Mouse (Mus musculus) midbrain, embryonic 10.5 days (tissue): ENCODE measurements around the gene 2200002D01Rik. TPM values are rescaled to one million over a fixed set of nuclear protein-coding genes. Genes with fewer than 3 reads are reported as not detected.

Source experiments
- DNase-seq: peaks from one replicate; pipeline ENCODE4 v3.0.0-alpha.2; 2017; ENCODE audit warnings: low spot score
- H3K27ac ChIP-seq: fragments of 300-500 bp; sonication (generic); replicated peaks from 2 replicates; pipeline ENCODE4 v1.5.1; 2016; ENCODE audit warnings: mild to moderate bottlenecking
- H3K27me3 ChIP-seq: fragments of 300-500 bp; sonication (generic); 2 replicates; pipeline ENCODE4 v1.6.1; 2016; ENCODE audit warnings: low read depth, mild to moderate bottlenecking; ENCODE audit not compliant: poor library complexity, severe bottlenecking
- H3K36me3 ChIP-seq: fragments of 300-500 bp; sonication (generic); 2 replicates; pipeline ENCODE4 v1.6.1; 2016; ENCODE audit warnings: mild to moderate bottlenecking, moderate library complexity
- H3K4me1 ChIP-seq: fragments of 300-500 bp; sonication (generic); 2 replicates; pipeline ENCODE4 v1.6.1; 2016
- H3K4me3 ChIP-seq: fragments of 300-500 bp; sonication (generic); 2 replicates; pipeline ENCODE4 v1.5.1; 2016; ENCODE audit warnings: mild to moderate bottlenecking, moderate library complexity
- H3K9me3 ChIP-seq: fragments of 300-500 bp; sonication (generic); replicated peaks from 2 replicates; pipeline ENCODE4 v1.6.1; 2016; ENCODE audit warnings: mild to moderate bottlenecking
- WGBS: fragments of 180-500 bp; shearing (Covaris S2); methylation state at CpG from one replicate; pipeline ENCODE4 v1.1.7; 2016; 5-methylcytosine and 5-hydroxymethylcytosine counted together
- polyA plus RNA-seq: library from polyadenylated mRNA; unstranded; fragments of >200 nt; fragmentation: Nextera tagmentation; extraction: Ambion mirVana; gene quantifications from 2 replicates; pipeline ENCODE4 v1.2.1, GENCODE M21; 2016

2200002D01Rik gene
- polyA plus RNA-seq, 1 experiment from 2014 or later: 4.2 TPM

GRCm38 (mm10) chr7:29288079-29288478, 39.8 kb upstream of the 2200002D01Rik start:
- DNase-seq: no peak
- no peak overlapping the region for H3K4me3 ChIP-seq
- H3K4me1 ChIP-seq: peaks cover 45% of the 10 kb centered on the region
- H3K27me3 ChIP-seq: peaks cover 62% of the 10 kb centered on the region
- H3K27ac ChIP-seq: no peak overlapping the region
- no peaks in the 10 kb centered on the region for H3K36me3 ChIP-seq
- WGBS: 83% methylated on average over 2 of the region's 2 CpGs
- H3K9me3 ChIP-seq: no peaks in the 10 kb centered on the region

GRCm38 (mm10) chr7:29287481-29287880, 39.2 kb upstream of the 2200002D01Rik start:
- Histone ChIP-seq H3K27me3 (peaks cover 68% of the 10 kb centered on the region), H3K36me3 (no peaks in the 10 kb centered on the region), H3K4me1 (peaks cover 39% of the 10 kb centered on the region), H3K27ac (no peak overlapping the region), H3K4me3 (no peak overlapping the region), H3K9me3 (no peaks in the 10 kb centered on the region)
- no peak for DNase-seq
- 89% methylated on average over 7 of the region's 7 CpGs for WGBS

GRCm38 (mm10) chr7:29284523-29284922, 36.3 kb upstream of the 2200002D01Rik start:
- Histone ChIP-seq H3K27ac (no peak overlapping the region), H3K4me3 (no peak overlapping the region), H3K27me3 (peaks cover 82% of the 10 kb centered on the region), H3K9me3 (no peaks in the 10 kb centered on the region), H3K4me1 (peaks cover 26% of the 10 kb centered on the region), H3K36me3 (no peaks in the 10 kb centered on the region)
- WGBS: 92% methylated on average over 6 of the region's 6 CpGs
- no peak for DNase-seq

GRCm38 (mm10) chr7:29283876-29284275, 35.6 kb upstream of the 2200002D01Rik start:
- 82% methylated on average over 4 of the region's 4 CpGs for WGBS
- no peak overlapping the region for H3K4me3 ChIP-seq
- DNase-seq: no peak
- H3K4me1 ChIP-seq: peaks cover 19% of the 10 kb centered on the region
- peaks cover 80% of the 10 kb centered on the region for H3K27me3 ChIP-seq
- H3K36me3 ChIP-seq: no peaks in the 10 kb centered on the region
- H3K27ac ChIP-seq: no peak overlapping the region
- no peaks in the 10 kb centered on the region for H3K9me3 ChIP-seq

- peaks cover 67% of the 10 kb centered on the region for H3K27me3 ChIP-seq
- WGBS: 10% methylated on average over 21 of the region's 21 CpGs
- H3K4me1 ChIP-seq: peaks cover 16% of the 10 kb centered on the region
- no peak for DNase-seq
- no peaks in the 10 kb centered on the region for H3K9me3 ChIP-seq
- H3K27ac ChIP-seq: peak overlapping the region; percentile 79
- H3K36me3 ChIP-seq: no peaks in the 10 kb centered on the region
- peak overlapping the region; percentile 70 for H3K4me3 ChIP-seq
Measured at GRCm38 (mm10) chr7:29282074-29282554, 33.8 kb upstream of the 2200002D01Rik start.

GRCm38 (mm10) chr7:29281201-29282073, 33.2 kb upstream of the 2200002D01Rik start, which contains the start of gene Spint2:
Spint2 (minus strand) TSS chr7:29281912.
- DNase-seq: peak; percentile 56
- Histone ChIP-seq H3K4me1 (peaks cover 16% of the 10 kb centered on the region), H3K9me3 (no peaks in the 10 kb centered on the region), H3K27me3 (peaks cover 63% of the 10 kb centered on the region), H3K36me3 (no peaks in the 10 kb centered on the region), H3K27ac (peak within 1 kb of the TSS; percentile 79), H3K4me3 (peak within 1 kb of the TSS; percentile 70)
- under 1% methylated on average over 80 of the region's 80 CpGs for WGBS

- 12% methylated on average over 13 of the region's 13 CpGs for WGBS
- Histone ChIP-seq H3K4me1 (peaks cover 16% of the 10 kb centered on the region), H3K27ac (peak overlapping the region; percentile 79; the same call in 1 of the 2 replicates), H3K4me3 (peak overlapping the region; percentile 70), H3K27me3 (peaks cover 63% of the 10 kb centered on the region), H3K36me3 (no peaks in the 10 kb centered on the region), H3K9me3 (no peaks in the 10 kb centered on the region)
- DNase-seq: no peak
Measured at GRCm38 (mm10) chr7:29280801-29281200, 32.5 kb upstream of the 2200002D01Rik start.

- Histone ChIP-seq H3K36me3 (no peaks in the 10 kb centered on the region), H3K9me3 (no peaks in the 10 kb centered on the region), H3K27ac (no peak overlapping the region), H3K27me3 (peaks cover 57% of the 10 kb centered on the region), H3K4me1 (peaks cover 16% of the 10 kb centered on the region), H3K4me3 (no peak overlapping the region)
- no peak for DNase-seq
- 93% methylated on average over 8 of the region's 8 CpGs for WGBS
Measured at GRCm38 (mm10) chr7:29279924-29280323, 31.7 kb upstream of the 2200002D01Rik start.

- Histone ChIP-seq H3K4me3 (no peak overlapping the region), H3K9me3 (no peaks in the 10 kb centered on the region), H3K36me3 (no peaks in the 10 kb centered on the region), H3K27me3 (peaks cover 50% of the 10 kb centered on the region), H3K4me1 (peaks cover 16% of the 10 kb centered on the region), H3K27ac (no peak overlapping the region)
- no peak for DNase-seq
Measured at GRCm38 (mm10) chr7:29279261-29279660, 31.0 kb upstream of the 2200002D01Rik start.

- Histone ChIP-seq H3K9me3 (no peaks in the 10 kb centered on the region), H3K4me3 (no peak overlapping the region), H3K4me1 (peaks cover 16% of the 10 kb centered on the region), H3K27ac (no peak overlapping the region), H3K36me3 (no peaks in the 10 kb centered on the region), H3K27me3 (peaks cover 34% of the 10 kb centered on the region)
- no peak for DNase-seq
- 91% methylated on average over 4 of the region's 4 CpGs for WGBS
Measured at GRCm38 (mm10) chr7:29277510-29277909, 29.2 kb upstream of the 2200002D01Rik start.

- no peaks in the 10 kb centered on the region for H3K36me3 ChIP-seq
- no peak overlapping the region for H3K4me3 ChIP-seq
- no peaks in the 10 kb centered on the region for H3K9me3 ChIP-seq
- no peak overlapping the region for H3K27ac ChIP-seq
- peaks cover 26% of the 10 kb centered on the region for H3K27me3 ChIP-seq
- 83% methylated on average over 5 of the region's 5 CpGs for WGBS
- peaks cover 11% of the 10 kb centered on the region for H3K4me1 ChIP-seq
- no peak for DNase-seq
Measured at GRCm38 (mm10) chr7:29276715-29277114, 28.4 kb upstream of the 2200002D01Rik start.

GRCm38 (mm10) chr7:29271687-29272465, 23.6 kb upstream of the 2200002D01Rik start:
- no peaks in the 10 kb centered on the region for H3K36me3 ChIP-seq
- no peak overlapping the region for H3K27ac ChIP-seq
- no peak for DNase-seq
- WGBS: 84% methylated on average over 8 of the region's 8 CpGs
- no peaks in the 10 kb centered on the region for H3K4me1 ChIP-seq
- H3K4me3 ChIP-seq: no peak overlapping the region
- H3K27me3 ChIP-seq: no peaks in the 10 kb centered on the region
- H3K9me3 ChIP-seq: no peaks in the 10 kb centered on the region
